Mouse (Mus musculus) olfactory bulb, adult 2 months (tissue): ENCODE data around the gene Il1r1.

Experiments used
- CTCF ChIP-seq: fragments of 200-500 bp; IDR thresholded peaks from 2 replicates; pipeline ENCODE4 v1.5.1; 2012; ENCODE audit warnings: low read depth, mild to moderate bottlenecking, low read length, moderate library complexity; ENCODE audit not compliant: insufficient read depth
- POLR2A ChIP-seq: fragments of 200-500 bp; IDR thresholded peaks from 2 replicates; pipeline ENCODE4 v1.6.1; 2012; ENCODE audit warnings: mild to moderate bottlenecking, low read depth, low read length, moderate library complexity; ENCODE audit not compliant: insufficient read depth

GRCm38 (mm10) chr1:40361596-40361995 is 136.7 kb downstream of the Il1r1 start:
- no peak for TF ChIP-seq POLR2A
- TF ChIP-seq CTCF, result no peak
